In genomic region chr4:129918901-129919300, GRCm38 (mm10) we compare ENCODE assay signal across 13 mouse cellular contexts. TPM values are rescaled to one million over a fixed set of nuclear protein-coding genes. Genes with fewer than 3 reads are reported as not detected.
"Had no signal": no experiment of that assay in that cellular context is flagged by ENCODE, and none has a peak within 500 bp of the region (broad histone marks: within the 10 kb centered on the region; RNA-seq: fewer than 3 reads in every experiment).

No protein-coding gene starts in this region.

- DNase-seq: kidney, adult 8-10 months; kidney, postnatal 10 days; kidney, postnatal 36 days; layer of hippocampus, postnatal 36 days; liver, embryonic 13.5 days; lung, adult 2 months; lung, postnatal 14 days; lung, postnatal 4 days; retina, postnatal 1 day; thymus, adult 18-20 months; thymus, postnatal 36 days had no signal

RNA-seq across cellular contexts. Expression of gene Spocd1, which starts 10.1 kb away (rescaled TPM):
- total RNA-seq: liver, adult 2 months; megakaryocyte-erythroid progenitor cell, adult 5-6 weeks had no signal
